Mouse (Mus musculus): ENCODE measurements around the gene Lcn9. TPM values are rescaled to one million over a fixed set of nuclear protein-coding genes. Genes with fewer than 3 reads are reported as not detected.

Gene Lcn9
- total RNA-seq, 2 experiments from 2014 or later: not detected

DNA sequence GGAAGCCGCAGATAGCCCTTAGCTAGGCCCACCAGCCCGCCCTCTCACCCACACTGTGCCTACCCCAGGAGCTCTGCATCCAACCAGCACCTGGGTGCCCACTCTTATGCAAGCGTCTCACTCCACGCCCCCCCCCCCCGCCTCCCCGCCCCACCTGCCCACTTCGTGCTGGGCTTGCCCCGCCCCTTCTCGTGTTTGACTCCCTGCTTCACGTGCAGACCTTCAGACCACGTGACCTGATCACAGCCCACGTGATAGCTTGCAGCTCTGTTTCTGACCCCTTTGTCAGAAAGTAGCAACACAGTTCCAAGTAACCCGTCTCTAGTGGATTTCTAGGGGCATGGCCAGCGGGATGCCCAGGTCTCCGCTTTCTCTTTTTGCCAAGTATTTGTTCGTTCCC, 24.3 kb downstream of the Lcn9 start, which contains the start of gene Sohlh1:
Sohlh1 (minus strand) TSS at position 23 of the 400 bp plus-strand sequence.
- DNase-seq (ENCODE audit: low spot score in 2 of 2): no peak

DNA sequence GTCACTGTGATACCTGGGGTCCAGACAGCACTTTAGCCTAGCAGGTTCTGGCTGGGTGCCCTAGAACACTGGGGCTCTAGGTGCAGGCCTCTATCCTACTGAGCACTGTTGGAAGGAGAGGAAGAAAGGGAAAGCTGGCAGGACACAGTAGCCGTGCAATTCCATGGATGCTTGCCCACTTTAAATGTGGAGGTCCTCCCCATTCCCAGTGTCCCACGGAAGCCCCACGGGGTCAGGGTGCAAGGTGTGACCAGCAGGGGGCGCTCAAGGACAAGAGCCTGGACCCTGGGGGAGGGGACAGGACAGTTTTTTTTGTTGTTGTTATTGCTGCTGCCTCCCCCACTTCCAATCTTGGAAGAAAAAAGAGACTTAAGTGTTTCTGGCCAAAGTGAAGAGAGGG, 27.4 kb downstream of the Lcn9 start:
- peak in 1 of 2 experiments; percentile 38 for DNase-seq (ENCODE audit: low spot score in 2 of 2)

DNA sequence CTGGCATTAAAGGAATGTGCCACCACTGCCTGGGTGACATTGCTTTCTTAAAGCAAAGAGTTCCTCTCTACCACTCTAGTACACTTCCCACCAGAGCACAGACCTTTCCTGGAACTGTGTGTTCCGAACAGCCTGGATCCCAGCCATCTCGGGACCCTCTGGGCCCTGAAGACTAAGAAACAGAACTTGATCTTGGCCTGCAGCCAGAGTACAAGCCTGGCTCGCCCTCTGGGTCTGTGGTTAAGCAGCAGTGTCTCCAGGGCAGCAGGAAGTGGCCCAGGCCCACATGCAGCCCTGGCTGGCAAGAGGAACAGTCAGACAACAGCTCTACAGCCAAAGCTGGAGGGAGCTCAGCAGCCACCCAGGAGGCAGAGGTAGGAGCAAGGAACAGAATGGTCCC, 29.7 kb downstream of the Lcn9 start:
- no peak for DNase-seq (ENCODE audit: low spot score in 2 of 2)

DNA sequence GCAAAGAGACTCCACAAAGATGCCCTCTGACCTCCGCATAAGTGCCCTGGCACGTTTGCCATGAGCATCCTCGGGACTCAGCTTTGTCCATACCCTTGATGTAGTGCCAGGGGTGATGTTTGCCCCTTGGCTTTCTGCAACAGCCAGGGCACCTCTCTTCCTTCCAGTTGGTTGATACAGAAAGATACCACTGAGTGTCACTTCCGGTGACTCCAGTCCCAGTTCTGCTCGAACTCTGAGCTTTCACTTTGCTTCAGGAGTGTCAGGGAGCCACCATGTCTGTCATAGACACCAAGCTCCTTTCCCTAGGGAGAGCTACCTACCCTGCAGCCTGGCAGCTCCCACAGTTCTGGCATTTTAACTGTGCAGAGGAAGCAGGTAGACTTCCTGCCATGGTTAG, 31.0 kb downstream of the Lcn9 start:
- DNase-seq (ENCODE audit: low spot score in 2 of 2): no peak

DNA sequence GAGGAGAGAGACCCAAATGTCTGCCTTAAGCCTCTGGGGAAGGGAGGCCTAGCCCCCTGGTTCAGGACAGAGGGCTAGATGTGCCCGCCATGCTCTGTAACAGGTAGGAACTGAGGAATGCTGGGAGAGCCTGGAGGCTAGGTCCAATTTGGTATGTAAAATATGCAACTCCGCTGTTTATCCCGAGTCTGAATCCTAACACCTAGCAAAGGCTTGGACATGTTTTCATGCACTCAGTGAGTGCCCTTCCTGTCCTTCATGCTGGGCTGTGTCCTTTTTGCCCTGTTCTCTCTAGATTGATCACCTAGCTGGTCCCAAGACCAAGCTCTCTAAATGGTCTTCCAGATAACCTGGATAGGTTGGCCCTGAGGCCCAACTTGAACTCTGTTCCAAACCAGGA, 36.9 kb downstream of the Lcn9 start:
- no peak for DNase-seq (ENCODE audit: low spot score in 2 of 2)

DNA sequence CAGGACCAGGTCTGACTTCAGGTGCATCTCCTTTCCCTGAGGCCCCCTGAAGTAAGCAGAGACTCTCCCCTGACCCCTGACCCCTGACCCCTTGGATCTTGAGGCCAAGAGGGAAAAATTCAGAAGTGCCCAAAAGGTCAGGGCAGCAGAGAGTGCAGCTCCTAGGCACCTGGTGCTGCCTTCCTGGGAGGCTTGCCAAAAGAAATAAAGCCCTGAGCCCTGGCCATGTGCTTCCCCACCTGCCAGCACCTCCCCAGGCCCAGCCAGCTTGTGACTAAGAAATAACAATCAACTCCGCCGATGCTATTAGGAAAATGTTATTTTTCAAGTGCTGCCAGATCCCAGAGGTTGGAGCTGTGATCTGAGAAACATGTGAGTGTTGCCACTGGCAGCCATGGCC, 39.1 kb downstream of the Lcn9 start:
- no peak for DNase-seq (ENCODE audit: low spot score in 2 of 2)

DNA sequence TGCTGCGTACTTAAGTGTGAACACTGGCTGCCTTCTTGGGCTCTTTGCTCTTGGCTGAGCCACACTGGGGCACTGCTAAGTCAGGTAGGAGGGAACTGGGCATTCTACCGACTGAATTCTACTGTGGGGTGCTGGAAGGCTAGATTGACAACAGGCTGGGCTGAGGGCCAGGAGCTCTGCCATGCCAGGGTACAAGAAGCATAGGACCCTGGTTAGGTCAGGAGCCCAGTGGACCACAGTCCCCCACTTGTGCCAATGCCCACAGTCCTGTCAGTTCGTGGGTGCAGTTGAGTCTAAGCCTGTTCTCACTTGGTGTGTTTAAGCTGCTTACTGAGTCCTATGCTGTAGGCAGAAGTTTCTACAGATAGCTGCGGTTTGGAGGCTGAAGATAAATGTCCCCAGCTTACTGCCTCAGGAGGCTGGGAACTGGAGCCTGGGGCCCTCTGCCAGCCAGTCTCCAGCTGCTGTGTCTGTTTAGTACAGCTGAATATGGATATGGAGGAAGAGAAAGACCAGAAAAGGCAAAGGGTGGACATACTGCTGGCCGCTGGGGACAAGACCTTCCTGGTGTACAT, 39.8 kb downstream of the Lcn9 start:
- no peak for DNase-seq (ENCODE audit: low spot score in 2 of 2)

DNA sequence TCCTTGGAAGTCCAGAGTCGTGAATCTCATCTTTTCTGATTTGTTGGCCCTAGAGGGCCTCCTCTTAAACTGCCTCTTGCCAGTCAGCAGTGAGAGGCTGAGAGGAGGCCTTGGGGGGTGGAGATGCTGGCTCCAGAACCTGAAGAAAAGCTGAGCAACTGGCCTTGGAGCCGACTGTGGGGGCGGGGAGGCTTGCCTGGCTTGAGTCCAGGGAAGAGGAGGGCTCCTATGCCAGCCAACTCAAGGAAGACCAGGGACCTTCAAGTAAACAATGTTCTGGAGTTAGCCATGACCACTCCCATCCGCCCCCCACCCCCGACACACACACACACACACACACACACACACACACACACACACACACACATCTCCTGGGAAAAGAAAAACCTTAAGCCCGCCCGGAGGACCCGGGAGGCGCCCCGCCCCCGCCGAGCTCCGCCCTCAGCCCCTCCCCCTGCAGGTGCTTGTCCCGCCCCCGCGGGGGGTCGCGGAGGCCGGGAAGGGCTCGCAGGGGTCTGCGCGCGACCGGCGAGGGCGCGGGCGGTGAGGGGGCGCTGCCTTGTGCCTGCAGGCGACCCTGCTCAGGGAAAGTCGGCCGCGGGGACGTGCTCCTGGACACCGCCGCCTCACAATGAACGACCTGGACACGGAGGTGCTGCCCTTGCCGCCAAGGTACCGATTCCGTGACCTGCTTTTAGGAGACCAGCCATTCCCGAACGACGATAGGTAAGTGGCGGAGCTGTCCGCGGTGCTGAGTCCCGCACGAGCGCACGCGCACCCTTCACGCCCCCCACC, 40.6 kb downstream of the Lcn9 start, which contains the start of gene Kcnt1:
Kcnt1 (plus strand) TSS at position 398 of the 795 bp plus-strand sequence.
- no peak for DNase-seq (ENCODE audit: low spot score in 2 of 2)

DNA sequence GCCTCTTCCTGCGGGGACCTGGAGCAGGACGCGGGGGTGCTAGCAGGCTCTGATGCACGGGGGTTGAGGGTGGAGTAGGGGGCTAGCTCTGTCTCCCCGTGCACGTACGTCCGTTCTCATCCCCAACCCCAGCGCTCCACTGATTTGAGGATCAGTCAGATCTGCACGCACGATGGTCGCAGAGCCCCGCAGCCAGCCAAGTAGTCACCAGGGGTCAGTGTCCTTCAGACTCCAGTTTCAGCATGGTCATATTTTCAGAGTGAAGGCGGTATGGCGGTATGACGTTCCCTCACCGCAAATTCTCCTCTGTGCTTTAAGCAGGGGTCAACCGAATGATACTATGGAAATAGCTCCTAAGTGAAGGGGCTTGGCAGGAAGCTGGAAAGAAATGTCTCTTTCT, 41.3 kb downstream of the Lcn9 start:
- DNase-seq (ENCODE audit: low spot score in 2 of 2): no peak

DNA sequence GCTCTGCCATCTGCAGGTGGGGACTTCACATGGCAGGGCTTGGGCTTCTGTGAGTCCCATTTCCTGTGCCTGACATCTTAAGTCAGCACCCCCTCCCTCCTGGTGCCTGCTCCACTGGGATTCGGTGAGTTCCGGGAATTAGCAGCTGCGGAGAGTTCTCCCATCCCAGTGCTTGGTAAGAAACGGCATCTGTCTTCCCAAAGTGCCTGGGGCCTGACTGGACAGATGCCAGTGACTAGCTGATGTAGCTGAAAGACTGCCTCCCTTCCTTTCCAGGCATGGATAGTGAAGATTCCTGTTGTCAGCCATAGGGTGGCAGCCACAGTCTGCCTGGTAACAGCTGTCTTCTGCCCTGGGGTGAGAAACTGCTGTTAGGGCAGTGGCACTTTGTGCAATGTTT, 42.5 kb downstream of the Lcn9 start:
- DNase-seq (ENCODE audit: low spot score in 2 of 2): no peak

DNA sequence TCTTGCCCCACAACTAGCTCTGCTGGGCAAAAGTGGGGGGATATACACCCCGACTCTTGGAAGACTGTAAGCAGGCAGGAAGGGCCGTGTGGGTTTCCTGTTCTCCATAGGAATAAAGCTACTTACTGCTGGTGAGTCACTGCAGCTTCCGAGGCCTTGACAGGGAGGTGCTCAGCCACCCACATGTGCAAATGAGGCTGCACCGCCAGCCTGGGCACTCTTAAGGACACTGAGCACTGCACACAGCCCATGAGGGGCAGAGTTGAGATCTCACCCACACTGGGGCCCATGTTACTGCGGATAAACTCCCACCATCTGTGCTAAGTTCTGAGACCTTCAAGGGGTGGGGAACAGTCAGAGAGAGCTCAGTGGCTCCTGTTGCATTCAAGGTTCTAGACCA, 43.7 kb downstream of the Lcn9 start:
- no peak for DNase-seq (ENCODE audit: low spot score in 2 of 2)

Other genes starting within 250 kb of the Lcn9 start
- gene Mamdc4, start 248.3 kb upstream of the Lcn9 start, total RNA-seq (2021): 1 to 10 TPM; 4.1 to 7.1 TPM
- gene Phpt1, start 247.9 kb upstream of the Lcn9 start, total RNA-seq (2021): 10 to 100 TPM; 74.7 to 80.0 TPM
- 1 to 10 TPM; 4.6 to 5.3 TPM for gene Ajm1, start 241.4 kb upstream of the Lcn9 start, total RNA-seq (2021)
- 100 to 1,000 TPM; 117 to 128 TPM for gene Rabl6, start 214.6 kb upstream of the Lcn9 start, total RNA-seq (2021)
- gene Ccdc183, start 205.5 kb upstream of the Lcn9 start, total RNA-seq (2021): under 1 TPM in 1 of 2 experiments, not detected in 1; 0.11 TPM
- 10 to 100 TPM; 37.1 to 39.5 TPM for gene Tmem141, start 201.1 kb upstream of the Lcn9 start, total RNA-seq (2021)
- 10 to 100 TPM; 10.2 to 14.4 TPM for gene Fcna, start 195.1 kb upstream of the Lcn9 start, total RNA-seq (2021)
- under 1 TPM in 1 of 2 experiments, not detected in 1; 0.68 TPM for gene Lcn8, start 170.0 kb upstream of the Lcn9 start, total RNA-seq (2021)
- not detected for gene Lcn5, start 165.2 kb upstream of the Lcn9 start, total RNA-seq (2021)
- not detected for gene Lcn6, start 146.4 kb upstream of the Lcn9 start, total RNA-seq (2021)
- gene Lcn10, start 140.4 kb upstream of the Lcn9 start, total RNA-seq (2021): not detected
- gene Obp2a, start 123.1 kb upstream of the Lcn9 start, total RNA-seq (2021): 1 to 10 TPM; 6.6 to 6.9 TPM
- gene Bmyc, start 116.4 kb upstream of the Lcn9 start, total RNA-seq (2021): 10 to 100 TPM; 74.3 to 75.0 TPM
- not detected for gene Obp2b, start 86.1 kb upstream of the Lcn9 start, total RNA-seq (2021)
- gene Lcn3, start 57.6 kb upstream of the Lcn9 start, total RNA-seq (2021): not detected
- gene Lcn11, start 46.1 kb upstream of the Lcn9 start, total RNA-seq (2021): not detected
- gene Gm13539, start 40.9 kb upstream of the Lcn9 start, total RNA-seq (2021): not detected
- gene Glt6d1, start 7.3 kb upstream of the Lcn9 start, total RNA-seq (2021): not detected
- gene Sohlh1, start 24.1 kb downstream of the Lcn9 start, total RNA-seq (2021): not detected
- 10 to 100 TPM; 12.2 to 12.9 TPM for gene Kcnt1, start 40.6 kb downstream of the Lcn9 start, total RNA-seq (2021)
- gene Camsap1, start 160.1 kb downstream of the Lcn9 start, total RNA-seq (2021): 10 to 100 TPM; 41.3 to 44.8 TPM
- 10 to 100 TPM; 51.2 to 54.4 TPM for gene Ubac1, start 198.6 kb downstream of the Lcn9 start, total RNA-seq (2021)